Mouse (Mus musculus): ENCODE results near the gene Prrt4. TPM values are rescaled to one million over a fixed set of nuclear protein-coding genes. Genes with fewer than 3 reads are reported as not detected.
"Not testable (repeated sequence)": the region's sequence is repeated elsewhere in the genome, so short reads cannot be mapped to it uniquely, and the experiment has no call there.

Gene Prrt4
- polyA plus RNA-seq, 1 experiment from 2014 or later: 0.30 TPM

GRCm38 (mm10) chr6:29164314-29165244 lies 14.8 kb downstream of the Prrt4 start, which contains the start of gene Rbm28:
Gene Rbm28, minus strand, starts transcription at chr6:29165006.
- H3K27ac ChIP-seq (replicated peaks): 0 out of 2 replicates have a peak within 1 kb of the TSS, but pooled peaks have one; percentile 26
- H3K27me3 ChIP-seq (ENCODE audit: control insufficient read depth, insufficient read depth, low read length): 0 out of 2 replicates have a peak, but pooled peaks cover 4% of the 10 kb centered on the region
- no peaks in the 10 kb centered on the region for H3K9me3 ChIP-seq (ENCODE audit: control insufficient read depth, low read length)
- H3K9ac ChIP-seq (ENCODE audit: low read length): peak within 1 kb of the TSS; percentile 74
- H3K4me1 ChIP-seq (replicated peaks; ENCODE audit: control insufficient read depth, insufficient read depth): 0 out of 2 replicates have a peak, but pooled peaks cover 2% of the 10 kb centered on the region
- TF ChIP-seq CTCF (IDR thresholded peaks at IDR 0.05; ENCODE audit: low read depth) (no peak), EP300 (optimal IDR thresholded peaks at IDR 0.05) (no peak)
- peak; percentile 88 for ATAC-seq (ENCODE audit: low FRiP score, low TSS enrichment)
- DNase-seq (ENCODE audit: low spot score): peak; percentile 86
- H3K4me2 ChIP-seq (replicated peaks; ENCODE audit: low read depth): peak within 1 kb of the TSS; percentile 62
- H3K36me3 ChIP-seq (ENCODE audit: control insufficient read depth, insufficient read depth, low read length): no peaks in the 10 kb centered on the region; the same call in 1 of the 2 replicates
- H3K4me3 ChIP-seq (ENCODE audit: low read depth, low read length): peak within 1 kb of the TSS; percentile 67
- 6% methylated on average over 42 of the region's 42 CpGs for WGBS

GRCm38 (mm10) chr6:29161291-29161690 lies 18.1 kb downstream of the Prrt4 start:
- DNase-seq (ENCODE audit: low spot score); ATAC-seq (ENCODE audit: low FRiP score, low TSS enrichment); H3K4me3 ChIP-seq (ENCODE audit: low read depth, low read length); H3K4me1 ChIP-seq (replicated peaks; ENCODE audit: control insufficient read depth, insufficient read depth); H3K9me3 ChIP-seq (ENCODE audit: control insufficient read depth, low read length); H3K4me2 ChIP-seq (replicated peaks; ENCODE audit: low read depth); H3K9ac ChIP-seq (ENCODE audit: low read length); H3K27me3 ChIP-seq (ENCODE audit: control insufficient read depth, insufficient read depth, low read length); H3K27ac ChIP-seq (replicated peaks): not testable (repeated sequence)
- WGBS: 97% methylated on average over 5 of the region's 5 CpGs
- H3K36me3 ChIP-seq (ENCODE audit: control insufficient read depth, insufficient read depth, low read length): peaks cover 10% of the 10 kb centered on the region

GRCm38 (mm10) chr6:29160786-29161185 lies 18.6 kb downstream of the Prrt4 start:
- no peak for DNase-seq (ENCODE audit: low spot score)
- H3K36me3 ChIP-seq (ENCODE audit: control insufficient read depth, insufficient read depth, low read length): peaks cover 10% of the 10 kb centered on the region
- no peak overlapping the region for H3K9ac ChIP-seq (ENCODE audit: low read length)
- no peak overlapping the region for H3K4me3 ChIP-seq (ENCODE audit: low read depth, low read length)
- no peak overlapping the region for H3K27ac ChIP-seq (replicated peaks)
- no peak for ATAC-seq (ENCODE audit: low FRiP score, low TSS enrichment)
- 92% methylated on average over 2 of the region's 2 CpGs for WGBS
- H3K4me2 ChIP-seq (replicated peaks; ENCODE audit: low read depth): no peak overlapping the region
- H3K9me3 ChIP-seq (ENCODE audit: control insufficient read depth, low read length): no peaks in the 10 kb centered on the region
- H3K4me1 ChIP-seq (replicated peaks; ENCODE audit: control insufficient read depth, insufficient read depth): 0 out of 2 replicates have a peak, but pooled peaks cover 2% of the 10 kb centered on the region
- H3K27me3 ChIP-seq (ENCODE audit: control insufficient read depth, insufficient read depth, low read length): no peaks in the 10 kb centered on the region
- no peak for TF ChIP-seq CTCF (IDR thresholded peaks at IDR 0.05; ENCODE audit: low read depth)
- no peak for TF ChIP-seq EP300 (optimal IDR thresholded peaks at IDR 0.05)

GRCm38 (mm10) chr6:29156326-29156725 lies 23.1 kb downstream of the Prrt4 start:
- WGBS: 94% methylated on average over 5 of the region's 5 CpGs
- TF ChIP-seq CTCF (IDR thresholded peaks at IDR 0.05; ENCODE audit: low read depth): no peak
- Histone ChIP-seq H3K27ac (replicated peaks) (no peak overlapping the region), H3K9me3 (ENCODE audit: control insufficient read depth, low read length) (no peaks in the 10 kb centered on the region), H3K9ac (ENCODE audit: low read length) (no peak overlapping the region), H3K27me3 (ENCODE audit: control insufficient read depth, insufficient read depth, low read length) (no peaks in the 10 kb centered on the region), H3K36me3 (ENCODE audit: control insufficient read depth, insufficient read depth, low read length) (peaks cover 19% of the 10 kb centered on the region), H3K4me2 (replicated peaks; ENCODE audit: low read depth) (no peak overlapping the region), H3K4me1 (replicated peaks; ENCODE audit: control insufficient read depth, insufficient read depth) (no peaks in the 10 kb centered on the region), H3K4me3 (ENCODE audit: low read depth, low read length) (no peak overlapping the region)
- ATAC-seq (ENCODE audit: low FRiP score, low TSS enrichment) (no peak), DNase-seq (ENCODE audit: low spot score) (no peak)

GRCm38 (mm10) chr6:29150001-29150400 lies 29.4 kb downstream of the Prrt4 start:
- H3K9ac ChIP-seq (ENCODE audit: low read length): no peak overlapping the region
- no peaks in the 10 kb centered on the region for H3K4me1 ChIP-seq (replicated peaks; ENCODE audit: control insufficient read depth, insufficient read depth)
- peaks cover 11% of the 10 kb centered on the region for H3K36me3 ChIP-seq (ENCODE audit: control insufficient read depth, insufficient read depth, low read length)
- no peak for ATAC-seq (ENCODE audit: low FRiP score, low TSS enrichment)
- H3K27me3 ChIP-seq (ENCODE audit: control insufficient read depth, insufficient read depth, low read length): no peaks in the 10 kb centered on the region
- TF ChIP-seq CTCF (IDR thresholded peaks at IDR 0.05; ENCODE audit: low read depth) (no peak), EP300 (optimal IDR thresholded peaks at IDR 0.05) (no peak)
- H3K4me3 ChIP-seq (ENCODE audit: low read depth, low read length): no peak overlapping the region
- WGBS: 79% methylated on average over 1 of the region's 1 CpGs
- DNase-seq (ENCODE audit: low spot score): no peak
- no peaks in the 10 kb centered on the region for H3K9me3 ChIP-seq (ENCODE audit: control insufficient read depth, low read length)
- no peak overlapping the region for H3K27ac ChIP-seq (replicated peaks)
- H3K4me2 ChIP-seq (replicated peaks; ENCODE audit: low read depth): no peak overlapping the region

- 80% methylated on average over 5 of the region's 5 CpGs for WGBS
- peaks cover 3% of the 10 kb centered on the region for H3K36me3 ChIP-seq (ENCODE audit: control insufficient read depth, insufficient read depth, low read length)
- DNase-seq (ENCODE audit: low spot score): no peak
- no peaks in the 10 kb centered on the region for H3K9me3 ChIP-seq (ENCODE audit: control insufficient read depth, low read length)
- no peak for TF ChIP-seq CTCF (IDR thresholded peaks at IDR 0.05; ENCODE audit: low read depth)
- no peak for TF ChIP-seq EP300 (optimal IDR thresholded peaks at IDR 0.05)
- H3K27ac ChIP-seq (replicated peaks): no peak overlapping the region
- no peaks in the 10 kb centered on the region for H3K4me1 ChIP-seq (replicated peaks; ENCODE audit: control insufficient read depth, insufficient read depth)
- no peak overlapping the region for H3K4me2 ChIP-seq (replicated peaks; ENCODE audit: low read depth)
- H3K4me3 ChIP-seq (ENCODE audit: low read depth, low read length): no peak overlapping the region
- ATAC-seq (ENCODE audit: low FRiP score, low TSS enrichment): no peak
- no peaks in the 10 kb centered on the region for H3K27me3 ChIP-seq (ENCODE audit: control insufficient read depth, insufficient read depth, low read length)
- no peak overlapping the region for H3K9ac ChIP-seq (ENCODE audit: low read length)
Measured at GRCm38 (mm10) chr6:29147407-29148010, 31.9 kb downstream of the Prrt4 start.

Measured in stomach, postnatal 0 days (tissue).